Mouse (Mus musculus): ENCODE measurements around the gene Gm49333.

- TF ChIP-seq CTCF (IDR thresholded peaks at IDR 0.05; ENCODE audit: low read depth) (no peak), EP300 (IDR thresholded peaks at IDR 0.05; ENCODE audit: low read depth) (no peak)
Measured at GRCm38 (mm10) chr16:20629731-20630634, 18.6 kb downstream of the Gm49333 start, which contains the start of gene Ece2.

All from liver, postnatal 0 days (tissue).